In the genomic region with DNA sequence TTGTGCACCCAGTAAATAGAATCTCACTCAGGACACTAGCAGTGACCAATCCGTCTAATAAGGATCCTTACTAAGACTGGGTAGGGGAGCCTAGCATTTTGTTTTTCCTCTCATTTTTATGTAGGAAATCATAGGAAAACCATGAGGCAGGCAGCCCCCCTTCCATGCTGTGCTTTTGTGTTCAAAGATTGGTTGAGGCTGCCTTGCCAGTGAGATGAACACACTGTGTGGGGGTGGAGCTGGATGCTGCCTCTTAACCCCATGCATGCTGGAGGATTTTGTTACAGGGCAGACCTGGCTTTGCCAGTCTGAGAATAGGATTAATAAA, we compare ENCODE assay signal across 11 mouse cellular contexts.
DNase-seq lines count a peak whose midpoint lies in the region; ATAC-seq and TF ChIP-seq lines count a peak whose summit lies in the region.
"Had no signal": no experiment of that assay in that cellular context is flagged by ENCODE, and none has a peak within 500 bp of the region (broad histone marks: within the 10 kb centered on the region; RNA-seq: fewer than 3 reads in every experiment).

No protein-coding gene starts in this region.

- no peaks in the 10 kb centered on the region for H3K9me3 ChIP-seq in forebrain, embryonic 11.5 days (ENCODE audit: control insufficient read depth, low read length)
- no peaks in the 10 kb centered on the region for H3K9me3 ChIP-seq in midbrain, postnatal 0 days (ENCODE audit: low read length)

- whole genome bisulfite sequencing in forebrain, embryonic 11.5 days: 3% methylated on average over 1 of the region's 1 CpGs
- WGBS in midbrain, postnatal 0 days: 4% methylated on average over 1 of the region's 1 CpGs

- intact Hi-C loops in gastrocnemius, postnatal 36 days (cut with DNase I): no loop called here

- peak; percentile 25 to 39 for DNase-seq in cerebellum, postnatal 14 days
- no peak for DNase-seq in cerebellum, adult 11-12 months
- DNase-seq in forebrain, embryonic 11.5 days (ENCODE audit: low spot score): peak; percentile 77
- peak; percentile 53 for DNase-seq in layer of hippocampus, adult 9-11 months
- peak; percentile 74 for DNase-seq in midbrain, postnatal 0 days (ENCODE audit: low spot score)
- no peak for DNase-seq in gastrocnemius, postnatal 36 days
- no peak for DNase-seq in frontal cortex, postnatal 36 days (ENCODE audit: low spot score in 2 of 2)
- no peak for DNase-seq in ovary, postnatal 36 days (ENCODE audit: low spot score)
- DNase-seq: heart, adult 2 months; lung, adult 2 months had no signal

- H3K9ac ChIP-seq in forebrain, embryonic 11.5 days (ENCODE audit: low read length): peak overlapping the region; percentile 47; the same call in 1 of the 2 replicates
- H3K9ac ChIP-seq in midbrain, postnatal 0 days (replicated peaks; ENCODE audit: low read length, poor library complexity, severe bottlenecking): 0 out of 2 replicates have a peak overlapping the region, but pooled peaks have one; percentile 0

- H3K4me1 ChIP-seq in forebrain, embryonic 11.5 days (replicated peaks; ENCODE audit: control insufficient read depth, insufficient read depth, low read length): peaks cover 13% of the 10 kb centered on the region; the same call in 1 of the 2 replicates
- H3K4me1 ChIP-seq in midbrain, postnatal 0 days (ENCODE audit: insufficient read depth, low read length): 0 out of 2 replicates have a peak, but pooled peaks cover 8% of the 10 kb centered on the region

- no peaks in the 10 kb centered on the region for H3K36me3 ChIP-seq in forebrain, embryonic 11.5 days (ENCODE audit: control insufficient read depth, insufficient read depth, low read length)
- no peaks in the 10 kb centered on the region for H3K36me3 ChIP-seq in midbrain, postnatal 0 days (ENCODE audit: insufficient read depth, low read length)

- H3K27ac ChIP-seq in forebrain, embryonic 11.5 days (ENCODE audit: low read depth, low read length): peak overlapping the region; percentile 96
- H3K27ac ChIP-seq in midbrain, postnatal 0 days (ENCODE audit: low read depth, low read length): peak overlapping the region; percentile 52; the same call in 1 of the 2 replicates
- H3K27ac ChIP-seq: heart, adult 2 months had no signal

- no peaks in the 10 kb centered on the region for H3K27me3 ChIP-seq in forebrain, embryonic 11.5 days (ENCODE audit: control insufficient read depth, insufficient read depth, low read length)
- H3K27me3 ChIP-seq in midbrain, postnatal 0 days (ENCODE audit: insufficient read depth, low read length): no peaks in the 10 kb centered on the region

- ATAC-seq in forebrain, embryonic 11.5 days (replicated peaks; ENCODE audit: low FRiP score): peak; percentile 91
- ATAC-seq in midbrain, postnatal 0 days (ENCODE audit: low FRiP score): peak; percentile 68
- ATAC-seq: inflammation-experienced regulatory T-cells, adult 6 months had no signal

- H3K4me3 ChIP-seq in forebrain, embryonic 11.5 days (ENCODE audit: low read depth, low read length): no peak overlapping the region
- no peak overlapping the region for H3K4me3 ChIP-seq in midbrain, postnatal 0 days (ENCODE audit: low read depth, low read length)
- H3K4me3 ChIP-seq: heart, adult 2 months had no signal

- no peak for TF ChIP-seq CTCF in midbrain, postnatal 0 days (IDR thresholded peaks at IDR 0.05)

- H3K4me2 ChIP-seq in forebrain, embryonic 11.5 days (ENCODE audit: low read depth, low read length, severe bottlenecking): peak overlapping the region; percentile 40; the same call in 1 of the 2 replicates
- H3K4me2 ChIP-seq in midbrain, postnatal 0 days (ENCODE audit: low read depth, low read length, poor library complexity, severe bottlenecking): no peak overlapping the region

Comparison
In these comparisons a context has a peak if more than half of its experiments do, and no peak if none do; other contexts are left out.
1. DNase-seq: peak in cerebellum, postnatal 14 days (2 of 2), forebrain, embryonic 11.5 days (single experiment), layer of hippocampus, adult 9-11 months (single experiment) and midbrain, postnatal 0 days (single experiment); none in cerebellum, adult 11-12 months (single experiment), gastrocnemius, postnatal 36 days (0 of 2), frontal cortex, postnatal 36 days (0 of 2) and ovary, postnatal 36 days (single experiment).